Mouse (Mus musculus) gastrocnemius, postnatal 25 days (tissue): ENCODE data around the gene Prdm16. TPM values are rescaled to one million over a fixed set of nuclear protein-coding genes. Genes with fewer than 3 reads are reported as not detected.

Experiments
- total RNA-seq, 2 experiments: library from RNA; stranded (reverse); gene quantifications; 1 replicate in 1 of 2; 2 replicates in 1 of 2; pipeline ENCODE4 v1.2.3; 2021

The Prdm16 gene
- total RNA-seq, 2 experiments from 2014 or later = 1.7 to 3.0 TPM

Other genes starting within 250 kb of the Prdm16 start
- gene Actrt2, start 31.0 kb upstream of the Prdm16 start, total RNA-seq = not detected
- gene Ttc34, start 200.6 kb upstream of the Prdm16 start, total RNA-seq = not detected
- under 1 TPM; 0.13 to 0.24 TPM for gene Mmel1, start 232.7 kb upstream of the Prdm16 start, total RNA-seq